Mouse (Mus musculus) lung, embryonic 15.5 days (tissue): ENCODE results near the gene Unc5b. TPM values are rescaled to one million over a fixed set of nuclear protein-coding genes. Genes with fewer than 3 reads are reported as not detected.

Experiments used
- ATAC-seq: fragments of 200-750 bp; cut with Nextera tagmentation; 2 replicates; pipeline ENCODE4 v1.8.0; 2017; ENCODE audit warnings: moderate number of reproducible peaks, borderline replicate concordance; ENCODE audit not compliant: low FRiP score, low TSS enrichment; ENCODE audit errors: extremely low read depth
- H3K27ac ChIP-seq: fragments of 300-500 bp; sonication (generic); 2 replicates; pipeline ENCODE4 v1.5.1; 2015; ENCODE audit warnings: moderate library complexity, mild to moderate bottlenecking, inconsistent platforms
- H3K27me3 ChIP-seq: fragments of 300-500 bp; sonication (generic); 2 replicates; pipeline ENCODE4 v1.6.1; 2015; ENCODE audit warnings: inconsistent platforms
- H3K36me3 ChIP-seq: fragments of 300-500 bp; sonication (generic); 2 replicates; pipeline ENCODE4 v1.6.1; 2015; ENCODE audit warnings: inconsistent platforms
- H3K4me1 ChIP-seq: fragments of 300-500 bp; sonication (generic); 2 replicates; pipeline ENCODE4 v1.6.1; 2015; ENCODE audit warnings: inconsistent platforms
- H3K4me2 ChIP-seq: fragments of 300-500 bp; sonication (generic); 2 replicates; pipeline ENCODE4 v1.6.1; 2015; ENCODE audit warnings: inconsistent platforms, mild to moderate bottlenecking, moderate library complexity
- H3K4me3 ChIP-seq: fragments of 300-500 bp; sonication (generic); 2 replicates; pipeline ENCODE4 v1.5.1; 2015; ENCODE audit warnings: mild to moderate bottlenecking, inconsistent platforms
- H3K9ac ChIP-seq: fragments of 300-500 bp; sonication (generic); 2 replicates; pipeline ENCODE4 v1.6.1; 2015; ENCODE audit warnings: inconsistent platforms
- H3K9me3 ChIP-seq: fragments of 300-500 bp; sonication (generic); 2 replicates; pipeline ENCODE4 v1.6.1; 2016; ENCODE audit warnings: inconsistent platforms
- WGBS: fragments of 180-500 bp; shearing (Covaris S2); methylation state at CpG from one replicate; pipeline ENCODE4 v1.1.7; 2015; 5-methylcytosine and 5-hydroxymethylcytosine counted together
- polyA plus RNA-seq: library from polyadenylated mRNA; unstranded; fragments of >200 nt; fragmentation: Nextera tagmentation; extraction: Ambion mirVana; gene quantifications from 2 replicates; pipeline ENCODE4 v1.2.1, GENCODE M21; 2015

Unc5b gene
- polyA plus RNA-seq, 1 experiment from 2014 or later = 7.7 TPM

- Histone ChIP-seq H3K36me3 (no peaks in the 10 kb centered on the region), H3K4me1 (peaks cover 70% of the 10 kb centered on the region), H3K27ac (no peak overlapping the region), H3K4me3 (no peak overlapping the region), H3K27me3 (no peaks in the 10 kb centered on the region), H3K9ac (no peak overlapping the region), H3K4me2 (no peak overlapping the region), H3K9me3 (no peaks in the 10 kb centered on the region)
- ATAC-seq = no peak
- WGBS = 29% methylated on average over 5 of the region's 5 CpGs
These were observed 12.2 kb downstream of the Unc5b start for GRCm38 (mm10) chr10:60819179-60819578.

GRCm38 (mm10) chr10:60818708-60819107, 12.7 kb downstream of the Unc5b start:
- no peak overlapping the region for H3K4me3 ChIP-seq
- ATAC-seq = no peak
- 83% methylated on average over 7 of the region's 7 CpGs for WGBS
- peaks cover 73% of the 10 kb centered on the region for H3K4me1 ChIP-seq
- H3K36me3 ChIP-seq = no peaks in the 10 kb centered on the region
- H3K4me2 ChIP-seq = no peak overlapping the region
- H3K27ac ChIP-seq = no peak overlapping the region
- H3K27me3 ChIP-seq = no peaks in the 10 kb centered on the region
- H3K9ac ChIP-seq = no peak overlapping the region
- H3K9me3 ChIP-seq = no peaks in the 10 kb centered on the region

- peaks cover 77% of the 10 kb centered on the region for H3K4me1 ChIP-seq
- WGBS = 87% methylated on average over 6 of the region's 6 CpGs
- H3K27ac ChIP-seq = peak overlapping the region; percentile 60; the same call in 1 of the 2 replicates
- no peak overlapping the region for H3K4me2 ChIP-seq
- H3K9ac ChIP-seq = no peak overlapping the region
- no peak for ATAC-seq
- H3K27me3 ChIP-seq = no peaks in the 10 kb centered on the region
- no peaks in the 10 kb centered on the region for H3K36me3 ChIP-seq
- H3K4me3 ChIP-seq = no peak overlapping the region
- H3K9me3 ChIP-seq = no peaks in the 10 kb centered on the region
These were observed 13.5 kb downstream of the Unc5b start for GRCm38 (mm10) chr10:60817868-60818267.

GRCm38 (mm10) chr10:60816872-60817648, 14.3 kb downstream of the Unc5b start:
- Histone ChIP-seq H3K9me3 (no peaks in the 10 kb centered on the region), H3K4me3 (no peak overlapping the region), H3K27me3 (no peaks in the 10 kb centered on the region), H3K4me2 (0 out of 2 replicates have a peak overlapping the region, but pooled peaks have one; percentile 12), H3K36me3 (no peaks in the 10 kb centered on the region), H3K4me1 (peaks cover 84% of the 10 kb centered on the region), H3K27ac (peak overlapping the region; percentile 60), H3K9ac (no peak overlapping the region)
- ATAC-seq = peak; percentile 29; the same call in 1 of the 2 replicates
- 14% methylated on average over 14 of the region's 14 CpGs for WGBS

- Histone ChIP-seq H3K36me3 (no peaks in the 10 kb centered on the region), H3K27ac (peak overlapping the region; percentile 89), H3K27me3 (no peaks in the 10 kb centered on the region), H3K9ac (no peak overlapping the region), H3K4me2 (no peak overlapping the region), H3K4me3 (no peak overlapping the region), H3K4me1 (peaks cover 91% of the 10 kb centered on the region), H3K9me3 (no peaks in the 10 kb centered on the region)
- ATAC-seq = no peak
- 27% methylated on average over 1 of the region's 1 CpGs for WGBS
These were observed 15.5 kb downstream of the Unc5b start for GRCm38 (mm10) chr10:60815855-60816254.

- Histone ChIP-seq H3K4me1 (peaks cover 84% of the 10 kb centered on the region), H3K4me3 (no peak overlapping the region), H3K27ac (peak overlapping the region; percentile 89), H3K36me3 (no peaks in the 10 kb centered on the region), H3K9me3 (no peaks in the 10 kb centered on the region), H3K9ac (no peak overlapping the region), H3K4me2 (0 out of 2 replicates have a peak overlapping the region, but pooled peaks have one; percentile 20), H3K27me3 (no peaks in the 10 kb centered on the region)
- ATAC-seq = no peak
- 13% methylated on average over 6 of the region's 6 CpGs for WGBS
These were observed 16.3 kb downstream of the Unc5b start for GRCm38 (mm10) chr10:60815059-60815458.

GRCm38 (mm10) chr10:60814444-60815057, 16.8 kb downstream of the Unc5b start:
- Histone ChIP-seq H3K4me1 (peaks cover 83% of the 10 kb centered on the region), H3K4me2 (peak overlapping the region; percentile 20; the same call in 1 of the 2 replicates), H3K27ac (peak overlapping the region; percentile 89), H3K4me3 (no peak overlapping the region), H3K27me3 (no peaks in the 10 kb centered on the region), H3K9me3 (no peaks in the 10 kb centered on the region), H3K9ac (no peak overlapping the region; the same call in 1 of the 2 replicates), H3K36me3 (no peaks in the 10 kb centered on the region)
- ATAC-seq = peak; percentile 73
- 7% methylated on average over 10 of the region's 10 CpGs for WGBS

GRCm38 (mm10) chr10:60813606-60814005, 17.8 kb downstream of the Unc5b start:
- Histone ChIP-seq H3K27ac (peak overlapping the region; percentile 89), H3K27me3 (no peaks in the 10 kb centered on the region), H3K4me3 (no peak overlapping the region), H3K4me2 (no peak overlapping the region), H3K9me3 (no peaks in the 10 kb centered on the region), H3K9ac (0 out of 2 replicates have a peak overlapping the region, but pooled peaks have one; percentile 17), H3K36me3 (no peaks in the 10 kb centered on the region), H3K4me1 (peaks cover 81% of the 10 kb centered on the region)
- 14% methylated on average over 8 of the region's 8 CpGs for WGBS
- no peak for ATAC-seq

DNA sequence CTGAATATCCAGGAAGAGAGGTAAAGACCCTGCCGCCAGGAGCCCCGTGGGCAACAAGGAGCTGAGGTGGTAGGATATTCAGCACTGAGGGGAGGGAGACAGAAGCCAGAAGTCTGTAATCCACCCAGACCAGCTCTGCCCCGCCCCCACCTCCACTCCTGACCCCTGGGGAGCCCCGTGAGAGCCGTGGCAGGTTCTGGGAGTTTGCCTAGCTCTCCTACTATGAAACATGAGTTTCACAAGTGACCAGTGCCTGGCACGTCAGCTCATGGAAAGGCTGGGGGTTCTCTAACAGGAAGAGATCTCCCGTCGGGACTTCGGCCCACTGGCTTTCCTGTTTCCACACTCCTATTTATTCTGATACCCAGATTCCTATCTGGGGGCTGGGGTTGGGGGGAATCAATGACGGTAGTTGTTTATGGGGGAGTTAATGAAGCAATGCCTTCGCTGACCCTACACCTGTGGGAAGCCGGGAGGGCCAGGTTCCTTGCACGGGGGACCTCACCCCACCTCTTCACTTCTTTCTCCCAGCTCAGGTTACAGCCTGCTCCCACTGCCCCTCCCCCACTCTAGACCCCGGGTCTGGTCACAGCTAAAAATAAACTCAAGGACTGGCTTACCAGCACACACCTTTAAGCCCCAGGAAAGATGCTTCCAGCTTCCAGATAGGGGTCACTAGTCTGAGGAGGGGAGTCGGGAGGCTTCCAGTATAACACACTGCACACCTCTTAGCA, 19.4 kb downstream of the Unc5b start:
- Histone ChIP-seq H3K9me3 (no peaks in the 10 kb centered on the region), H3K9ac (no peak overlapping the region), H3K27me3 (no peaks in the 10 kb centered on the region), H3K27ac (peak overlapping the region; percentile 89), H3K4me1 (peaks cover 86% of the 10 kb centered on the region), H3K4me3 (no peak overlapping the region), H3K36me3 (no peaks in the 10 kb centered on the region), H3K4me2 (peak overlapping the region; percentile 24)
- WGBS = 12% methylated on average over 15 of the region's 15 CpGs
- ATAC-seq = no peak

- no peaks in the 10 kb centered on the region for H3K36me3 ChIP-seq
- H3K4me2 ChIP-seq = no peak overlapping the region
- peak overlapping the region; percentile 88 for H3K27ac ChIP-seq
- no peak; the same call in 1 of the 2 replicates for ATAC-seq
- no peak overlapping the region for H3K4me3 ChIP-seq
- no peaks in the 10 kb centered on the region for H3K27me3 ChIP-seq
- peaks cover 84% of the 10 kb centered on the region for H3K4me1 ChIP-seq
- no peaks in the 10 kb centered on the region for H3K9me3 ChIP-seq
- whole genome bisulfite sequencing = 24% methylated on average over 6 of the region's 6 CpGs
- no peak overlapping the region for H3K9ac ChIP-seq
These were observed 22.9 kb downstream of the Unc5b start for GRCm38 (mm10) chr10:60808447-60808846.

DNA sequence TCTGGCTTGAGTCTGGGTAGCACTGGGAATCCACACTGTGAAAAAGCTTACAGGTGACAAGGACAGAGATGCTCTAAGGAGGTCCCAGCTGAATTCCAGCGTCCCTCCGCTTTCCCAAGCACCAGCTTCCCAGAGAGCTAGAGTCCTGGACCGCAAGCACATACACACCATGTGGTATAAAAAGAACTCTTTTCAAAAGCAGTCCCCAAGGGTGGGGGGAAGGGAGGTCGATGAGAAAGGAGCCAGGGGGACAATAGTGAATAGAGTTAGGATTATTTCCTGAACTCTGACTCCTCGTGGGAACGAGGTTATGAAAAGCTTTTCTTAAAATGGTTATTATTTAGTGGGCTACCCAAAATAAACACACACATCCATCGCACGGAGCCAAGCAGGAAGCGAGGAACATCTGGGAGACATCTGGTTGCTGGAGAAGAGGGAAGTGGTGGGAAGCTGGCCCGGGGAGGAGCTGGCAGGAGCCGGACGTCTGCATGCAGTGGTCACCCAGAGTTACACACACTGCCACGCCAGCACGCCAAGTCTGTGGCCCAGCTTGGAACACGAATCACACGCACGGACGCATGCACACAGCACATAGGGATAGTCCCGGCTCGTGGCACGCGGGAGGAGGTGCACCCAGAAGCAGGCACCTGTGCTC, 23.7 kb downstream of the Unc5b start:
- no peaks in the 10 kb centered on the region for H3K36me3 ChIP-seq
- H3K4me2 ChIP-seq = peak overlapping the region; percentile 35
- H3K9ac ChIP-seq = no peak overlapping the region
- H3K4me3 ChIP-seq = no peak overlapping the region
- H3K27me3 ChIP-seq = no peaks in the 10 kb centered on the region
- no peaks in the 10 kb centered on the region for H3K9me3 ChIP-seq
- 19% methylated on average over 22 of the region's 22 CpGs for WGBS
- H3K4me1 ChIP-seq = peaks cover 82% of the 10 kb centered on the region
- ATAC-seq = peak; percentile 85
- H3K27ac ChIP-seq = peak overlapping the region; percentile 88
